Mouse (Mus musculus): ENCODE data around the gene Cavin1. TPM values are rescaled to one million over a fixed set of nuclear protein-coding genes. Genes with fewer than 3 reads are reported as not detected.

Cavin1 gene
- polyA plus RNA-seq, 1 experiment from 2014 or later, result 40.0 TPM

GRCm38 (mm10) chr11:100935373-100936355 is 35.0 kb downstream of the Cavin1 start:
- Histone ChIP-seq H3K36me3 (ENCODE audit: control insufficient read depth, insufficient read depth, low read length) (no peaks in the 10 kb centered on the region), H3K9ac (ENCODE audit: low read depth, low read length) (no peak overlapping the region), H3K27me3 (ENCODE audit: control insufficient read depth, insufficient read depth, low read depth, low read length) (no peaks in the 10 kb centered on the region), H3K27ac (ENCODE audit: low read length) (no peak overlapping the region), H3K4me2 (ENCODE audit: low read length) (no peak overlapping the region), H3K4me1 (ENCODE audit: control insufficient read depth, insufficient read depth, low read length) (peaks cover 23% of the 10 kb centered on the region), H3K4me3 (ENCODE audit: low read depth, low read length) (no peak overlapping the region), H3K9me3 (replicated peaks; ENCODE audit: control insufficient read depth, low read length, poor library complexity, severe bottlenecking) (no peaks in the 10 kb centered on the region)
- ATAC-seq, result no peak
- 84% methylated on average over 8 of the region's 8 CpGs for WGBS

GRCm38 (mm10) chr11:100931254-100931921 is 39.3 kb downstream of the Cavin1 start:
- 67% methylated on average over 12 of the region's 12 CpGs for WGBS
- no peak for ATAC-seq
- no peaks in the 10 kb centered on the region for H3K27me3 ChIP-seq (ENCODE audit: control insufficient read depth, insufficient read depth, low read depth, low read length)
- H3K27ac ChIP-seq (ENCODE audit: low read length), result no peak overlapping the region
- H3K4me1 ChIP-seq (ENCODE audit: control insufficient read depth, insufficient read depth, low read length), result no peaks in the 10 kb centered on the region
- H3K36me3 ChIP-seq (ENCODE audit: control insufficient read depth, insufficient read depth, low read length), result no peaks in the 10 kb centered on the region
- H3K4me2 ChIP-seq (ENCODE audit: low read length), result no peak overlapping the region
- H3K9ac ChIP-seq (ENCODE audit: low read depth, low read length), result no peak overlapping the region
- no peaks in the 10 kb centered on the region for H3K9me3 ChIP-seq (replicated peaks; ENCODE audit: control insufficient read depth, low read length, poor library complexity, severe bottlenecking)
- no peak overlapping the region for H3K4me3 ChIP-seq (ENCODE audit: low read depth, low read length)

DNA sequence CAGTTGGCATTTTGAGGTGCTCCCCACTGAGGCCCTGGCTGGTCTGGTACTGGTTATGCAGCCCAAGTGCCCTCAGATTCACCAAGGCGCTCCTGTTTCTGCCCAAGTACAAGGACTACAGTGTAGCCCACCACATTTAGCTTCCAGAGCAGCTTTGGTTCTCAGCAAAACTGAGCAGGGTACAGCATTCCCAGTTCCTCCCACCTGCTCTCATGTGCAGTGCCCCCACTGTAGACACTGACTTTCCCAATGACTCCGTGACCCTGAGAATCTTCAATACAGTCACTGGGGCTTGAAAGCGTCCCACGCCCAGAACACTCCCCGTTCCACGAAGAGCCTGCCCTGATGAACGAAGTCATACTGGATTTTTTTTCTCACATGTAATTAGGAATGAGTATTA is 40.1 kb downstream of the Cavin1 start:
- no peaks in the 10 kb centered on the region for H3K4me1 ChIP-seq (ENCODE audit: control insufficient read depth, insufficient read depth, low read length)
- no peaks in the 10 kb centered on the region for H3K9me3 ChIP-seq (replicated peaks; ENCODE audit: control insufficient read depth, low read length, poor library complexity, severe bottlenecking)
- no peak for ATAC-seq
- no peak overlapping the region for H3K4me2 ChIP-seq (ENCODE audit: low read length)
- no peaks in the 10 kb centered on the region for H3K27me3 ChIP-seq (ENCODE audit: control insufficient read depth, insufficient read depth, low read depth, low read length)
- H3K36me3 ChIP-seq (ENCODE audit: control insufficient read depth, insufficient read depth, low read length), result no peaks in the 10 kb centered on the region
- no peak overlapping the region for H3K9ac ChIP-seq (ENCODE audit: low read depth, low read length)
- 78% methylated on average over 7 of the region's 7 CpGs for WGBS
- H3K27ac ChIP-seq (ENCODE audit: low read length), result no peak overlapping the region
- H3K4me3 ChIP-seq (ENCODE audit: low read depth, low read length), result no peak overlapping the region

- ATAC-seq, result no peak
- Histone ChIP-seq H3K9me3 (replicated peaks; ENCODE audit: control insufficient read depth, low read length, poor library complexity, severe bottlenecking) (no peaks in the 10 kb centered on the region), H3K4me2 (ENCODE audit: low read length) (no peak overlapping the region), H3K27ac (ENCODE audit: low read length) (no peak overlapping the region), H3K36me3 (ENCODE audit: control insufficient read depth, insufficient read depth, low read length) (no peaks in the 10 kb centered on the region), H3K9ac (ENCODE audit: low read depth, low read length) (no peak overlapping the region), H3K4me3 (ENCODE audit: low read depth, low read length) (no peak overlapping the region), H3K4me1 (ENCODE audit: control insufficient read depth, insufficient read depth, low read length) (no peaks in the 10 kb centered on the region), H3K27me3 (ENCODE audit: control insufficient read depth, insufficient read depth, low read depth, low read length) (no peaks in the 10 kb centered on the region)
- 89% methylated on average over 3 of the region's 3 CpGs for WGBS
Measured at GRCm38 (mm10) chr11:100927386-100927785, 43.3 kb downstream of the Cavin1 start.

DNA sequence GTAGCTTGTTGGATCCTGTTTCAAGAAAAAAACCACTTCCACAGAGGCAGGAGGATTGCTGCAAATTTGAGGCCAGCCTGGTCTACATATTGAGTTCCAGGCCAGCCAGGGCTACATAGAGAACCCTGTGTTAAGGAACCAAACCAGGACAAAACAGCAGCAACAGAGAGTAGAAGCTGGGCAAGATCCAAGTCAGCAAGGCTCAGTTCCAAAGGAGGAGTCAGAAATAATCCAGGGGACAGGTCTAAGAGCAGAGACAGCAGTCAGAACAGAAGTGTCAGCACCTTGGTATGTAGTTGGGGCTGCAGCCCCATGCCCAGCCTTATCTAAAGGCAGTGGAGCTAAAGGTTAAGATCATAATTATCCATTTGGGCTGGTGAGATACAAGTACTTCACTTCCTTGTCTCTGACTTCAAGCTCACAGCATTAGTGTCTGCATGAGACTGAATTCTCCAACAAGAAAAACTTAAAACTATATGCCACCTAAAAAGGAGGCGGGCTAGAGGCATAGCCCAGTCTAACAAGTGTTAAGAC is 46.2 kb downstream of the Cavin1 start:
- Histone ChIP-seq H3K4me1 (ENCODE audit: control insufficient read depth, insufficient read depth, low read length) (no peaks in the 10 kb centered on the region), H3K9ac (ENCODE audit: low read depth, low read length) (no peak overlapping the region), H3K4me3 (ENCODE audit: low read depth, low read length) (no peak overlapping the region), H3K27ac (ENCODE audit: low read length) (no peak overlapping the region), H3K27me3 (ENCODE audit: control insufficient read depth, insufficient read depth, low read depth, low read length) (no peaks in the 10 kb centered on the region), H3K4me2 (ENCODE audit: low read length) (no peak overlapping the region), H3K36me3 (ENCODE audit: control insufficient read depth, insufficient read depth, low read length) (no peaks in the 10 kb centered on the region), H3K9me3 (replicated peaks; ENCODE audit: control insufficient read depth, low read length, poor library complexity, severe bottlenecking) (no peaks in the 10 kb centered on the region)
- 90% methylated on average over 1 of the region's 1 CpGs for WGBS
- ATAC-seq, result no peak

- no peak for ATAC-seq
- no peak overlapping the region for H3K27ac ChIP-seq (ENCODE audit: low read length)
- H3K9me3 ChIP-seq (replicated peaks; ENCODE audit: control insufficient read depth, low read length, poor library complexity, severe bottlenecking), result no peaks in the 10 kb centered on the region
- 92% methylated on average over 4 of the region's 4 CpGs for WGBS
- no peaks in the 10 kb centered on the region for H3K36me3 ChIP-seq (ENCODE audit: control insufficient read depth, insufficient read depth, low read length)
- H3K4me3 ChIP-seq (ENCODE audit: low read depth, low read length), result no peak overlapping the region
- H3K27me3 ChIP-seq (ENCODE audit: control insufficient read depth, insufficient read depth, low read depth, low read length), result no peaks in the 10 kb centered on the region
- H3K4me2 ChIP-seq (ENCODE audit: low read length), result no peak overlapping the region
- no peaks in the 10 kb centered on the region for H3K4me1 ChIP-seq (ENCODE audit: control insufficient read depth, insufficient read depth, low read length)
- no peak overlapping the region for H3K9ac ChIP-seq (ENCODE audit: low read depth, low read length)
Measured at GRCm38 (mm10) chr11:100920887-100921624, 49.6 kb downstream of the Cavin1 start.

DNA sequence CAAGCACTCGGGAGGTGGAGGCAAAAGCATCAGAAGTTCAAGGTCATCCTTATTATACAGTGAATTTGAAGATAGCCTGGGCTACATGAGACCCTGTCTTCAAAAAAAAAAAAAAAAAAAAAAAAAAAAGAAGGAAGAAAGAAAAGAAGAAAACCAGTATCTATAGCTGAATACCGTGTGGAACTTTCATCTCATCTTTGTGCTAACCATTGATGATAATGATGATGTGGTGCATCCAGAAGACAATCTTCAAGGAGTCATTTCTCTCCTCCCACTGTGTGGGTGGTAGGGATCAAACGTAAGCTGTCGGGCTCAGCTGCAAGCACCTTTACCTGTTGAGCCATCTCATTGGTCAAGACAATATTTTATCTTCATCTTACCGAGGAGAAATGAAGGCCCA is 52.7 kb downstream of the Cavin1 start:
- Histone ChIP-seq H3K4me2 (ENCODE audit: low read length) (no peak overlapping the region), H3K36me3 (ENCODE audit: control insufficient read depth, insufficient read depth, low read length) (no peaks in the 10 kb centered on the region), H3K9ac (ENCODE audit: low read depth, low read length) (no peak overlapping the region), H3K4me1 (ENCODE audit: control insufficient read depth, insufficient read depth, low read length) (no peaks in the 10 kb centered on the region), H3K27me3 (ENCODE audit: control insufficient read depth, insufficient read depth, low read depth, low read length) (no peaks in the 10 kb centered on the region), H3K27ac (ENCODE audit: low read length) (no peak overlapping the region), H3K9me3 (replicated peaks; ENCODE audit: control insufficient read depth, low read length, poor library complexity, severe bottlenecking) (no peaks in the 10 kb centered on the region), H3K4me3 (ENCODE audit: low read depth, low read length) (no peak overlapping the region)
- ATAC-seq, result no peak
- 97% methylated on average over 5 of the region's 5 CpGs for WGBS

DNA sequence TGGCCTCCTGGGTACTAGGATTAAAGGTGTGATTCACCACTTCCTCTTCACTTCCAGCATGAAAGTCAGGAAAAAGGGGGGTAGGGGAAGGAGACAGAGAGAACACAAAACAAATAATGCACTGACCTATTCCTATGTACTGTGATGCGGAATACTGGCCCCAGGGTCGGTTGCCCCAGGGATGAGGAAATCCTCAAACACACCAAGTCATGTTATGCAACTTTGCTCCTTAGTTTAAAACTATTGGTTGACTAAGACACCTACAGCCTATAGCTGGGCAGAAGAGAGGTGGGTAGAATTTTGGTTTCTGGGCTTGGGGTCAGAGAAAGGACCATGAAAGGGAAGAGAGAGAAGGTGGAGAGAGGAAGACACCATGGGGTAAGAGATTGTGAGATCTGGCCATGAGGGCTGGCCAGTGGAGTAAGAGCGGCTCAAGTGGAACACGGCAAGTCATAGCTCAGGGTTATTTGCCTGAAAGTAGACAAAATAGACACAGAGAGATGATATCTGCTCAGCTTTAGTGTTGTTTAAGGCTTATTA is 54.2 kb downstream of the Cavin1 start:
- Histone ChIP-seq H3K27me3 (ENCODE audit: control insufficient read depth, insufficient read depth, low read depth, low read length) (no peaks in the 10 kb centered on the region), H3K36me3 (ENCODE audit: control insufficient read depth, insufficient read depth, low read length) (no peaks in the 10 kb centered on the region), H3K9ac (ENCODE audit: low read depth, low read length) (no peak overlapping the region), H3K27ac (ENCODE audit: low read length) (no peak overlapping the region), H3K4me1 (ENCODE audit: control insufficient read depth, insufficient read depth, low read length) (no peaks in the 10 kb centered on the region), H3K4me3 (ENCODE audit: low read depth, low read length) (no peak overlapping the region), H3K4me2 (ENCODE audit: low read length) (no peak overlapping the region), H3K9me3 (replicated peaks; ENCODE audit: control insufficient read depth, low read length, poor library complexity, severe bottlenecking) (no peaks in the 10 kb centered on the region)
- WGBS, result 98% methylated on average over 4 of the region's 4 CpGs
- ATAC-seq, result no peak
